Mouse (Mus musculus): ENCODE measurements around the gene Siglecf. TPM values are rescaled to one million over a fixed set of nuclear protein-coding genes. Genes with fewer than 3 reads are reported as not detected.
"Not testable (repeated sequence)": the region's sequence is repeated elsewhere in the genome, so short reads cannot be mapped to it uniquely, and the experiment has no call there.

Siglecf gene
- polyA plus RNA-seq, 1 experiment from 2014 or later, result 0.18 TPM

- Histone ChIP-seq H3K27ac (no peak overlapping the region), H3K9ac (no peak overlapping the region), H3K36me3 (no peaks in the 10 kb centered on the region), H3K27me3 (no peaks in the 10 kb centered on the region), H3K4me2 (no peak overlapping the region), H3K9me3 (replicated peaks) (no peaks in the 10 kb centered on the region), H3K4me1 (no peaks in the 10 kb centered on the region), H3K4me3 (replicated peaks) (no peak overlapping the region)
- no peak for ATAC-seq (replicated peaks; ENCODE audit: low FRiP score)
- whole genome bisulfite sequencing, result 69% methylated on average over 2 of the region's 2 CpGs
These were observed 7.1 kb upstream of the Siglecf start for GRCm38 (mm10) chr7:43344020-43344419.

DNA sequence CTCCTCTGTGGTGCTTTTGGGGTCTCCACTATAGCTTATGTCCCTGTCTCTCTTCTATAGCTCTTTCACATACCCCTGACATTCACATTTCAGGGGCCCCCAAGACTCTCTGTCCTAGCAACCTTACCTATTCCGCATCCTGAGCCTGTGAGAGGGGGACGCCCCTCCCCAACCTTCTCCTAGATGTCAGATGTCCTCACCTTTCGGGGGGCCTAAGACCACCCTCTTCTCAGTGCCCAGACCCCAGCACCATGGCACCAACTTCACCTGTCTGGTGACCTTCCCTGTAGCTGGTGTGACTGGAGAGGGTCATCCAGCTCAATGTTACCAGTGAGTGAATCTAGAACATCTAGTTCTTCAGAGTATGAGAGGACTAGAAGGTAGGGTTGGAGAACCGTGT is 6.7 kb upstream of the Siglecf start:
- H3K9me3 ChIP-seq (replicated peaks), result no peaks in the 10 kb centered on the region
- no peaks in the 10 kb centered on the region for H3K36me3 ChIP-seq
- no peak for ATAC-seq (replicated peaks; ENCODE audit: low FRiP score)
- H3K27ac ChIP-seq, result no peak overlapping the region
- H3K4me1 ChIP-seq, result no peaks in the 10 kb centered on the region
- H3K4me3 ChIP-seq (replicated peaks), result no peak overlapping the region
- no peak overlapping the region for H3K4me2 ChIP-seq
- H3K27me3 ChIP-seq, result no peaks in the 10 kb centered on the region
- 86% methylated on average over 4 of the region's 4 CpGs for WGBS
- no peak overlapping the region for H3K9ac ChIP-seq

GRCm38 (mm10) chr7:43346148-43346547 is 5.0 kb upstream of the Siglecf start:
- Histone ChIP-seq H3K9ac (no peak overlapping the region), H3K4me2 (no peak overlapping the region), H3K4me3 (replicated peaks) (no peak overlapping the region), H3K27me3 (no peaks in the 10 kb centered on the region), H3K4me1 (no peaks in the 10 kb centered on the region), H3K36me3 (no peaks in the 10 kb centered on the region), H3K27ac (no peak overlapping the region), H3K9me3 (replicated peaks) (no peaks in the 10 kb centered on the region)
- 77% methylated on average over 4 of the region's 4 CpGs for WGBS
- no peak for ATAC-seq (replicated peaks; ENCODE audit: low FRiP score)

DNA sequence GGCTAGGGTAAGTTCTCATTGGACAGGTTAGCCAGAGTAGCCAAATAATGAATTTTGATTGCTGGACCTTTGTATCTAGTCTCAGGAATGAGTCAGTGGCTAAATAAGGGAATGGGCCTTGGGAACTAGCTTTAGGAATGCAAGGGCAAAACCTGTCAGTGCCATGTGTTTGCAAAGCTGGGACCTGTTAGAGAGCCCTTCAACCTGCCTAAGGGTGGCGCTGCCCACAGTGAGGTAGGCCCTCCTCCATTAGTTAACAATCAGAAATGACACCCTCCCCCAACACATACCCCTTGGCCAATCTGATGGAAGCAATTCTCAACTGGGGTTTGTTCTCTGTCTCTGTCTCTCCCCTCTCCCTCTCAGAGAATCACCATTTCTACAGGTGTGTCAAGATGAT is 4.6 kb upstream of the Siglecf start:
- H3K27me3 ChIP-seq, result no peaks in the 10 kb centered on the region
- H3K4me1 ChIP-seq, result no peaks in the 10 kb centered on the region
- H3K36me3 ChIP-seq, result no peaks in the 10 kb centered on the region
- WGBS, result 68% methylated on average over 1 of the region's 1 CpGs
- no peak overlapping the region for H3K4me3 ChIP-seq (replicated peaks)
- no peaks in the 10 kb centered on the region for H3K9me3 ChIP-seq (replicated peaks)
- no peak overlapping the region for H3K27ac ChIP-seq
- ATAC-seq (replicated peaks; ENCODE audit: low FRiP score), result no peak
- no peak overlapping the region for H3K9ac ChIP-seq
- H3K4me2 ChIP-seq, result no peak overlapping the region

DNA sequence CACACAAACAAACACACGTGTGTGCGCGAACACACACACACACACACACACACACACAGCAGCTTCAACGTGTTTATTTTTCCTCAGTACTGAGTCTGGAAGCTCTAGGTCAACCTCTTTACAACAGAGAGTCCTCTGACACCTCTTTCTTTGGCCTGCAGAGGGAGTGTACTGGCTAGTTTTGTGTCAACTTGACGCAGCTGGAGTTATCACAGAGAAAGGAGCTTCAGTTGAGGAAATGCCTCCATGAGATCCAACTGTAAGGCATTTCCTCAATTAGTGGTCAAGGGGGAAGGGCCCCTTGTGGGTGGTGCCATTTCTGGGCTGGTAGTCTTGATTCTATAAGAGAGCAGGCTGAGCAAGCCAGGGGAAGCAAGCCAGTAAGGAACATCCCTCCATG is 1.5 kb upstream of the Siglecf start:
- ATAC-seq (replicated peaks; ENCODE audit: low FRiP score); H3K4me3 ChIP-seq (replicated peaks); H3K4me1 ChIP-seq; H3K36me3 ChIP-seq; H3K27me3 ChIP-seq; H3K27ac ChIP-seq; H3K9ac ChIP-seq; H3K9me3 ChIP-seq (replicated peaks); H3K4me2 ChIP-seq: not testable (repeated sequence)
- WGBS, result 72% methylated on average over 5 of the region's 5 CpGs

GRCm38 (mm10) chr7:43353118-43353517 is 2.0 kb downstream of the Siglecf start:
- Histone ChIP-seq H3K4me2 (no peak overlapping the region), H3K36me3 (no peaks in the 10 kb centered on the region), H3K9me3 (replicated peaks) (no peaks in the 10 kb centered on the region), H3K4me1 (peaks cover 5% of the 10 kb centered on the region; the same call in 1 of the 2 replicates), H3K9ac (no peak overlapping the region), H3K27ac (no peak overlapping the region), H3K4me3 (replicated peaks) (no peak overlapping the region), H3K27me3 (no peaks in the 10 kb centered on the region)
- 74% methylated on average over 4 of the region's 4 CpGs for WGBS
- no peak for ATAC-seq (replicated peaks; ENCODE audit: low FRiP score)

- Histone ChIP-seq H3K4me3 (replicated peaks) (no peak overlapping the region), H3K9ac (no peak overlapping the region), H3K4me2 (no peak overlapping the region), H3K27ac (no peak overlapping the region), H3K27me3 (no peaks in the 10 kb centered on the region), H3K36me3 (no peaks in the 10 kb centered on the region), H3K9me3 (replicated peaks) (no peaks in the 10 kb centered on the region), H3K4me1 (peaks cover 5% of the 10 kb centered on the region; the same call in 1 of the 2 replicates)
- no peak for ATAC-seq (replicated peaks; ENCODE audit: low FRiP score)
- WGBS, result 80% methylated on average over 4 of the region's 4 CpGs
These were observed 2.6 kb downstream of the Siglecf start for GRCm38 (mm10) chr7:43353758-43354157.

- H3K27ac ChIP-seq, result no peak overlapping the region
- no peaks in the 10 kb centered on the region for H3K27me3 ChIP-seq
- H3K9ac ChIP-seq, result no peak overlapping the region
- H3K4me1 ChIP-seq, result peaks cover 5% of the 10 kb centered on the region; the same call in 1 of the 2 replicates
- H3K4me2 ChIP-seq, result peak overlapping the region; percentile 21; the same call in 1 of the 2 replicates
- 0 out of 2 replicates have a peak, but pooled peaks have one; percentile 40 for ATAC-seq (replicated peaks; ENCODE audit: low FRiP score)
- H3K9me3 ChIP-seq (replicated peaks), result no peaks in the 10 kb centered on the region
- H3K4me3 ChIP-seq (replicated peaks), result no peak overlapping the region
- no peaks in the 10 kb centered on the region for H3K36me3 ChIP-seq
- WGBS, result 9% methylated on average over 12 of the region's 12 CpGs
These were observed 4.0 kb downstream of the Siglecf start for GRCm38 (mm10) chr7:43354893-43355835.

GRCm38 (mm10) chr7:43358556-43358955 is 7.4 kb downstream of the Siglecf start:
- Histone ChIP-seq H3K36me3 (no peaks in the 10 kb centered on the region), H3K27ac (no peak overlapping the region), H3K27me3 (no peaks in the 10 kb centered on the region), H3K4me2 (no peak overlapping the region), H3K9me3 (replicated peaks) (no peaks in the 10 kb centered on the region), H3K4me1 (peaks cover 5% of the 10 kb centered on the region; the same call in 1 of the 2 replicates), H3K4me3 (replicated peaks) (no peak overlapping the region), H3K9ac (no peak overlapping the region)
- no peak for ATAC-seq (replicated peaks; ENCODE audit: low FRiP score)
- 86% methylated on average over 3 of the region's 3 CpGs for whole genome bisulfite sequencing

DNA sequence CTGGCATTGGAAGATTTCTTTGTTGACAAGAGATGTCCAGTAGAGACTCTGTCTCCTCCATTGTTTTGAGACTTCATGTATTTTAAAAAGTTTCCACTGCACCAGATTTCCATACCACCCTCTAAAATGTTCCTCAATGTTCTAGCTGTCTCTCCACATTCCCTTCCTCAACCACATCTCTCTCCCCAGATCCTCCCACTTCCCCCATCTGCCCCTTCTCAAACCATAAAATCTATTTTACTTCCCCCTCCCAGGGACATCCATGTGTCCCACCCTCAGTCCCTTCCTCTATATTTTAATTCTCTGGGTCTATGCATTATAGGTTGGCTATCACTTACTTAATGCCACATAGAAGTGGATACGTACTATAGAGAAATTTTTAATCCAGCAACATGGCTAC is 10.3 kb downstream of the Siglecf start:
- no peaks in the 10 kb centered on the region for H3K4me1 ChIP-seq
- no peak overlapping the region for H3K4me3 ChIP-seq (replicated peaks)
- 80% methylated on average over 1 of the region's 1 CpGs for WGBS
- ATAC-seq (replicated peaks; ENCODE audit: low FRiP score), result no peak
- no peak overlapping the region for H3K4me2 ChIP-seq
- no peak overlapping the region for H3K27ac ChIP-seq
- H3K9ac ChIP-seq, result no peak overlapping the region
- no peaks in the 10 kb centered on the region for H3K27me3 ChIP-seq
- H3K9me3 ChIP-seq (replicated peaks), result no peaks in the 10 kb centered on the region
- no peaks in the 10 kb centered on the region for H3K36me3 ChIP-seq

DNA sequence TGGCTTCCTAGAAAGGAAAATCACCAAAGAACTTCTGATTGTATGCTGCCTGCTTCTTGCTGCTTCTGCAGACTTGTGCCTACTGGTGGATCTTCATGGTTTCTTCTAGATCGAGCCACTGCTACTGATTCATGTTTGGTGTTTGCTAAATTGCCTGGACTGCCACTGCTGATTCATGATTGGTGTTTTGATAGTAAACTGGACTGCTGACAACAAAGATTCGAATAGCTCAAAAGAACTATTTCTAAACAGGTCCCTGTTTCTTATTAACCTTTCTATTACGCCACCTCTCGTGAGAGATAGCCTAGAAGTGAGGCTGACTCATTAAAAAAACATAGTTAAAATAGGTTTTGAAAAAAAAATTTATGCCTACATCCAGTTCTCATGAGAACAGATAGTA is 10.9 kb downstream of the Siglecf start:
- H3K4me3 ChIP-seq (replicated peaks), result no peak overlapping the region
- H3K36me3 ChIP-seq, result no peaks in the 10 kb centered on the region
- H3K4me2 ChIP-seq, result no peak overlapping the region
- H3K27me3 ChIP-seq, result no peaks in the 10 kb centered on the region
- H3K27ac ChIP-seq, result no peak overlapping the region
- no peaks in the 10 kb centered on the region for H3K9me3 ChIP-seq (replicated peaks)
- 66% methylated on average over 4 of the region's 4 CpGs for WGBS
- ATAC-seq (replicated peaks; ENCODE audit: low FRiP score), result no peak
- no peaks in the 10 kb centered on the region for H3K4me1 ChIP-seq
- H3K9ac ChIP-seq, result no peak overlapping the region

DNA sequence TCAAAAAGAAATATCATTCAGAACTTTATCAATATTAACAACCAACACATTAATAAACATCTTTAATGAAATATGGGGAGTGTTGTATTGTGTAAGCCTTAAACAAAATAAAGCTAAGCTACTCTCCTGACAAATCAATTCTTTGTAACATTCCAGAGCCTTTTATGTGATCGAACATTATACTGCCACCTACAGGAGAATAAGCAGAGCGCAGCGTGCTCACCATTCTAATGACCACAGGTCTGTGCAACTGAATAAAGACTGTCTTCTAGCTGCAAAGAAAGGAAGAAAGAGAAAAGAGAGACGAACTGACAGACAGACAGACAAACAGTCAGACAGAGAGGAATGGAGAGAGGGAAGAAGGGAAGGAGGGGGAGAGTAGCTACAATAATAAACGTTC is 27.1 kb downstream of the Siglecf start:
- Histone ChIP-seq H3K4me3 (replicated peaks) (no peak overlapping the region), H3K27me3 (no peaks in the 10 kb centered on the region), H3K27ac (no peak overlapping the region), H3K4me2 (no peak overlapping the region), H3K4me1 (no peaks in the 10 kb centered on the region), H3K36me3 (no peaks in the 10 kb centered on the region), H3K9ac (no peak overlapping the region), H3K9me3 (replicated peaks) (no peaks in the 10 kb centered on the region)
- no peak for ATAC-seq (replicated peaks; ENCODE audit: low FRiP score)
- 20% methylated on average over 5 of the region's 5 CpGs for WGBS
